Mouse (Mus musculus) heart, adult 2 months (tissue): Measurements from ENCODE around the gene Tex19.1.

Experiments
- CTCF ChIP-seq: fragments of 200-600 bp; IDR thresholded peaks from 2 replicates; pipeline ENCODE4 v1.8.1; 2022; ENCODE audit warnings: antibody characterized with exemption, mild to moderate bottlenecking, moderate library complexity
- POLR2A ChIP-seq: fragments of 200-500 bp; IDR thresholded peaks from 2 replicates; pipeline ENCODE4 v1.6.1; 2011; ENCODE audit warnings: mild to moderate bottlenecking, low read depth, low read length, control low read depth; ENCODE audit not compliant: insufficient read depth

- TF ChIP-seq CTCF (no peak), POLR2A (no peak)
Measured at GRCm38 (mm10) chr11:121154203-121154602, 8.3 kb downstream of the Tex19.1 start.
